Mouse (Mus musculus) brain, embryonic 14.5 days (tissue): ENCODE data around the gene Ykt6.

Experiments
- CTCF ChIP-seq: fragments of 200-500 bp; IDR thresholded peaks from 2 replicates; pipeline ENCODE4 v1.5.1; 2012; ENCODE audit warnings: inconsistent platforms, mild to moderate bottlenecking, moderate library complexity, borderline replicate concordance; ENCODE audit not compliant: insufficient read depth, insufficient read length; ENCODE audit errors: extremely low read depth
- POLR2A ChIP-seq: fragments of 200-500 bp; IDR thresholded peaks from 2 replicates; pipeline ENCODE4 v1.6.1; 2012; ENCODE audit warnings: mild to moderate bottlenecking, inconsistent platforms, borderline replicate concordance; ENCODE audit not compliant: poor library complexity, insufficient read depth, insufficient read length, severe bottlenecking; ENCODE audit errors: extremely low read depth

DNA sequence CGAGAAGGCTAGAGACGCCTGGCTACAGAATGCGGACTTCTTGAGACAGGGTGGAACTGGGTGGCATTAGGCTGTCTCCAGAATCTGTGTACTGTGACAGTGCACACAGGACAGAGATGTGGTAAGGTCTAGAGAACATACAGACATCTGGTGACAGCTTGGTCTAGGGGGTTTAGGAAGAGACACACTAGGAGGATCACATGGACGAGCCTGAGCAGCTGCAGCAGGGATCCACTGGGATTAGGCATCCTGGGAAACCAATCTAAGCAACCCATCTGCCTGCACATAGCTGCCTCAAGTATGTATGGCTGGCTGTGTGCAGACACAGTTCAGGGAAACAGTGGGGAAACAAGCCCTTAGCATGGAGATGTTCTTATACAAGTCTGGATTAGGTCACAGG lies 41.6 kb upstream of the Ykt6 start:
- TF ChIP-seq CTCF (no peak), POLR2A (no peak)
